9 mouse cellular contexts compared by ENCODE assay signal in genomic region chr14:30551509-30551908, GRCm38 (mm10). TPM values are rescaled to one million over a fixed set of nuclear protein-coding genes. Genes with fewer than 3 reads are reported as not detected.
A peak's percentile ranks its signal among the peaks of the same experiment; 100 is the strongest.
DNase-seq lines count a peak whose midpoint lies in the region; ATAC-seq and TF ChIP-seq lines count a peak whose summit lies in the region.
"Had no signal": no experiment of that assay in that cellular context is flagged by ENCODE, and none has a peak within 500 bp of the region (broad histone marks: within the 10 kb centered on the region; RNA-seq: fewer than 3 reads in every experiment).

No protein-coding gene starts in this region.

- no peak for ATAC-seq in kidney, embryonic 16.5 days (ENCODE audit: low FRiP score, low TSS enrichment)
- ATAC-seq in forebrain, embryonic 11.5 days (replicated peaks; ENCODE audit: low FRiP score) = no peak
- no peak for ATAC-seq in limb, embryonic 14.5 days (ENCODE audit: low FRiP score, low read depth)
- no peak for ATAC-seq in neural tube, embryonic 14.5 days (ENCODE audit: low read depth)
- no peak for ATAC-seq in activated CD4-positive, CD25-positive, alpha-beta regulatory T cell, adult 4 months
- ATAC-seq in megakaryocyte-erythroid progenitor cell, adult 5-6 weeks (replicated peaks; ENCODE audit: low FRiP score, low TSS enrichment, poor library complexity, severe bottlenecking) = no peak

- no peaks in the 10 kb centered on the region for H3K27me3 ChIP-seq in kidney, embryonic 16.5 days (ENCODE audit: insufficient read depth, low read length)
- H3K27me3 ChIP-seq in forebrain, embryonic 11.5 days (ENCODE audit: control insufficient read depth, insufficient read depth, low read length) = no peaks in the 10 kb centered on the region
- H3K27me3 ChIP-seq in limb, embryonic 14.5 days (ENCODE audit: control insufficient read depth, insufficient read depth, low read length) = no peaks in the 10 kb centered on the region
- no peaks in the 10 kb centered on the region for H3K27me3 ChIP-seq in neural tube, embryonic 14.5 days (ENCODE audit: control insufficient read depth, insufficient read depth, low read length)

- DNase-seq in kidney, adult 8-10 months = no peak
- no peak for DNase-seq in forebrain, embryonic 11.5 days (ENCODE audit: low spot score)
- DNase-seq in limb, embryonic 14.5 days (ENCODE audit: low spot score) = no peak
- no peak for DNase-seq in adrenal gland, postnatal 10 days

- H3K9me3 ChIP-seq in kidney, embryonic 16.5 days (ENCODE audit: low read length) = no peaks in the 10 kb centered on the region
- H3K9me3 ChIP-seq in forebrain, embryonic 11.5 days (ENCODE audit: control insufficient read depth, low read length) = no peaks in the 10 kb centered on the region
- no peaks in the 10 kb centered on the region for H3K9me3 ChIP-seq in limb, embryonic 14.5 days (ENCODE audit: control insufficient read depth, low read length)
- H3K9me3 ChIP-seq in neural tube, embryonic 14.5 days (ENCODE audit: control insufficient read depth, low read length) = no peaks in the 10 kb centered on the region

- 66% methylated on average over 5 of the region's 5 CpGs for WGBS in kidney, embryonic 16.5 days
- 76% methylated on average over 5 of the region's 5 CpGs for WGBS in forebrain, embryonic 11.5 days
- WGBS in limb, embryonic 14.5 days = 61% methylated on average over 5 of the region's 5 CpGs
- WGBS in neural tube, embryonic 14.5 days = 69% methylated on average over 5 of the region's 5 CpGs

- peaks cover 11% of the 10 kb centered on the region for H3K36me3 ChIP-seq in kidney, embryonic 16.5 days (ENCODE audit: insufficient read depth, low read length)
- peaks cover 2% of the 10 kb centered on the region for H3K36me3 ChIP-seq in forebrain, embryonic 11.5 days (ENCODE audit: control insufficient read depth, insufficient read depth, low read length)
- peaks cover 2% of the 10 kb centered on the region for H3K36me3 ChIP-seq in limb, embryonic 14.5 days (ENCODE audit: control insufficient read depth, insufficient read depth, low read length)
- no peaks in the 10 kb centered on the region for H3K36me3 ChIP-seq in neural tube, embryonic 14.5 days (ENCODE audit: control insufficient read depth, insufficient read depth, low read length)

- H3K4me2 ChIP-seq in kidney, embryonic 16.5 days (replicated peaks; ENCODE audit: low read depth, low read length) = peak overlapping the region; percentile 95
- peak overlapping the region; percentile 85; the same call in 1 of the 2 replicates for H3K4me2 ChIP-seq in forebrain, embryonic 11.5 days (ENCODE audit: low read depth, low read length, severe bottlenecking)
- peak overlapping the region; percentile 81 for H3K4me2 ChIP-seq in limb, embryonic 14.5 days (replicated peaks; ENCODE audit: low read depth, low read length, severe bottlenecking)
- H3K4me2 ChIP-seq in neural tube, embryonic 14.5 days (ENCODE audit: low read depth, low read length) = peak overlapping the region; percentile 91

- no peak for TF ChIP-seq POLR2A in limb, embryonic 14.5 days (IDR thresholded peaks at IDR 0.05; ENCODE audit: borderline replicate concordance, extremely low read depth, insufficient read depth, insufficient read length)

- H3K27ac ChIP-seq in kidney, embryonic 16.5 days (ENCODE audit: low read length) = no peak overlapping the region
- no peak overlapping the region for H3K27ac ChIP-seq in forebrain, embryonic 11.5 days (ENCODE audit: low read depth, low read length)
- no peak overlapping the region for H3K27ac ChIP-seq in limb, embryonic 14.5 days (replicated peaks; ENCODE audit: low read depth, low read length)
- H3K27ac ChIP-seq in neural tube, embryonic 14.5 days (ENCODE audit: low read depth, low read length) = no peak overlapping the region
- H3K27ac ChIP-seq: heart, adult 2 months had no signal

- H3K9ac ChIP-seq in kidney, embryonic 16.5 days (replicated peaks; ENCODE audit: low read length) = no peak overlapping the region
- H3K9ac ChIP-seq in forebrain, embryonic 11.5 days (ENCODE audit: low read length) = no peak overlapping the region
- peak overlapping the region; percentile 34; the same call in 1 of the 2 replicates for H3K9ac ChIP-seq in limb, embryonic 14.5 days (ENCODE audit: low read depth, low read length, severe bottlenecking)
- no peak overlapping the region for H3K9ac ChIP-seq in neural tube, embryonic 14.5 days (replicated peaks; ENCODE audit: low read depth, low read length)

- H3K4me3 ChIP-seq in kidney, embryonic 16.5 days (ENCODE audit: low read length) = peak overlapping the region; percentile 80
- H3K4me3 ChIP-seq in forebrain, embryonic 11.5 days (ENCODE audit: low read depth, low read length) = peak overlapping the region; percentile 8; the same call in 1 of the 2 replicates
- H3K4me3 ChIP-seq in limb, embryonic 14.5 days (replicated peaks; ENCODE audit: low read length) = no peak overlapping the region
- 0 out of 2 replicates have a peak overlapping the region, but pooled peaks have one; percentile 4 for H3K4me3 ChIP-seq in neural tube, embryonic 14.5 days (ENCODE audit: low read depth, low read length)
- H3K4me3 ChIP-seq: heart, adult 2 months had no signal

- H3K4me1 ChIP-seq in kidney, embryonic 16.5 days (ENCODE audit: insufficient read depth, low read length) = peaks cover 33% of the 10 kb centered on the region
- peaks cover 17% of the 10 kb centered on the region for H3K4me1 ChIP-seq in forebrain, embryonic 11.5 days (replicated peaks; ENCODE audit: control insufficient read depth, insufficient read depth, low read length)
- H3K4me1 ChIP-seq in limb, embryonic 14.5 days (ENCODE audit: control insufficient read depth, insufficient read depth, low read length) = peaks cover 26% of the 10 kb centered on the region
- peaks cover 25% of the 10 kb centered on the region for H3K4me1 ChIP-seq in neural tube, embryonic 14.5 days (ENCODE audit: control insufficient read depth, insufficient read depth, low read length)

RNA-seq across cellular contexts. Expression of gene Tkt, which starts 3.4 kb away (rescaled TPM):
- polyA plus RNA-seq in kidney, embryonic 16.5 days (2015; fragmentation: Nextera tagmentation; extraction: Ambion mirVana) = 314 TPM in 2 replicates
- polyA plus RNA-seq in forebrain, embryonic 11.5 days (2014; fragmentation: Nextera tagmentation; extraction: Ambion mirVana) = 118 and 135 TPM in 2 replicates
- polyA plus RNA-seq in limb, embryonic 14.5 days (2012; rRNA removed) = 195 and 213 TPM in 2 replicates
- polyA plus RNA-seq in limb, embryonic 14.5 days (2014; fragmentation: Nextera tagmentation; extraction: Ambion mirVana) = 107 and 123 TPM in 2 replicates
- 81.9 and 169 TPM in 2 replicates for polyA plus RNA-seq in neural tube, embryonic 14.5 days (2014; fragmentation: Nextera tagmentation; extraction: Ambion mirVana)
- polyA plus RNA-seq in activated CD4-positive, CD25-positive, alpha-beta regulatory T cell, adult 4 months (2017; shearing (Covaris generic)) = 100 to 1,000 TPM; 180 to 266 TPM
- 100 to 1,000 TPM; 790 to 884 TPM for total RNA-seq in adrenal gland, postnatal 10 days (2021)
- total RNA-seq in megakaryocyte-erythroid progenitor cell, adult 5-6 weeks (2014; fragmentation: Nextera tagmentation) = 485 and 613 TPM in 2 replicates
- 500 and 571 TPM in 2 replicates for total RNA-seq in megakaryocyte-erythroid progenitor cell, adult 5-6 weeks (2017)
